Mouse (Mus musculus) CH12.LX (cell line): Measurements from ENCODE around the gene Rras2. TPM values are rescaled to one million over a fixed set of nuclear protein-coding genes. Genes with fewer than 3 reads are reported as not detected.

Experiments used
- DNase-seq: peaks from one replicate; pipeline ENCODE4 v3.0.0-alpha.2; 2013; ENCODE audit errors: extremely low read depth
- H3K27ac ChIP-seq: 2 replicates; pipeline ENCODE4 v1.5.1; 2012; ENCODE audit warnings: low read depth, mild to moderate bottlenecking, control low read depth, moderate library complexity; ENCODE audit not compliant: insufficient read depth
- H3K27me3 ChIP-seq: replicated peaks from 2 replicates; pipeline ENCODE3; 2012; ENCODE audit warnings: inconsistent platforms
- H3K36me3 ChIP-seq, 2 experiments: replicated peaks in 1 of 2; 2 replicates each; pipeline versions ENCODE3 to v1.6.1; 2012; ENCODE audit warnings: inconsistent platforms in 1 of 2, low read length in 1 of 2, mild to moderate bottlenecking in 1 of 2, mixed read lengths in 1 of 2, moderate library complexity in 1 of 2; ENCODE audit not compliant: control insufficient read depth in 1 of 2, insufficient read depth in 1 of 2
- H3K4me1 ChIP-seq, 2 experiments: 2 replicates each; pipeline ENCODE4 v1.6.1; 2012; ENCODE audit warnings: inconsistent platforms in 1 of 2, moderate library complexity in 1 of 2; ENCODE audit not compliant: insufficient read depth in 2 of 2, control insufficient read depth in 1 of 2
- H3K4me2 ChIP-seq: 2 replicates; pipeline ENCODE4 v1.6.1; 2012; ENCODE audit warnings: low read depth, mild to moderate bottlenecking, control low read depth; ENCODE audit not compliant: poor library complexity, insufficient read depth, severe bottlenecking
- H3K4me3 ChIP-seq, 3 experiments: fragments of 150-350 bp in 1 of 3; sonication (generic) in 1 of 3; replicated peaks in 1 of 3; 2 replicates each; pipeline versions ENCODE3 to v1.5.1; 2011 to 2012; ENCODE audit warnings: low read depth in 2 of 3, low read length in 2 of 3, mild to moderate bottlenecking in 2 of 3, moderate library complexity in 2 of 3, control low read depth in 1 of 3, improper control_type of control experiment in 1 of 3, inconsistent platforms in 1 of 3, mixed read lengths in 1 of 3; ENCODE audit not compliant: poor library complexity in 1 of 3
- H3K79me2 ChIP-seq: replicated peaks from 2 replicates; pipeline ENCODE4 v1.6.1; 2012; ENCODE audit warnings: mild to moderate bottlenecking, moderate library complexity; ENCODE audit not compliant: control insufficient read depth, poor library complexity, insufficient read depth, severe bottlenecking; ENCODE audit errors: extremely low read depth
- H3K9ac ChIP-seq: 2 replicates; pipeline ENCODE4 v1.6.1; 2012; ENCODE audit warnings: low read depth, mild to moderate bottlenecking, control low read depth, moderate library complexity; ENCODE audit not compliant: insufficient read depth
- H3K9me3 ChIP-seq: replicated peaks from 2 replicates; pipeline ENCODE3; 2012; ENCODE audit warnings: low read length, inconsistent platforms, mixed read lengths
- CHD1 ChIP-seq: IDR thresholded peaks from 2 replicates; pipeline ENCODE4 v1.6.1; 2012; ENCODE audit warnings: low read depth, low read length, improper control_type of control experiment, inconsistent platforms
- CHD2 ChIP-seq: IDR thresholded peaks from 2 replicates; pipeline ENCODE4 v1.6.1; 2011; ENCODE audit warnings: low read length, improper control_type of control experiment
- EP300 ChIP-seq: IDR thresholded peaks from 2 replicates; pipeline ENCODE4 v1.6.1; 2011; ENCODE audit warnings: low read length, improper control_type of control experiment
- IRF4 ChIP-seq: IDR thresholded peaks from 2 replicates; pipeline ENCODE4 v1.6.1; 2014; ENCODE audit warnings: low read depth, mild to moderate bottlenecking, inconsistent platforms, low read length, improper control_type of control experiment
- JUN ChIP-seq: IDR thresholded peaks from 2 replicates; pipeline ENCODE4 v1.6.1; 2011; ENCODE audit warnings: low read depth, mild to moderate bottlenecking, low read length, improper control_type of control experiment, moderate library complexity; ENCODE audit not compliant: insufficient read depth
- MAZ ChIP-seq: IDR thresholded peaks from 2 replicates; pipeline ENCODE4 v1.6.1; 2012; ENCODE audit warnings: low read depth, mild to moderate bottlenecking, inconsistent platforms, low read length, improper control_type of control experiment, moderate library complexity
- MEF2A ChIP-seq: IDR thresholded peaks from 2 replicates; pipeline ENCODE4 v1.6.1; 2014; ENCODE audit warnings: low read depth, mild to moderate bottlenecking, inconsistent platforms, low read length, improper control_type of control experiment, borderline replicate concordance
- NELFE ChIP-seq: IDR thresholded peaks from 2 replicates; pipeline ENCODE4 v1.6.1; 2011; ENCODE audit warnings: low read depth, low read length, improper control_type of control experiment
- NRF1 ChIP-seq: IDR thresholded peaks from 2 replicates; pipeline ENCODE4 v1.6.1; 2014; ENCODE audit warnings: low read depth, mild to moderate bottlenecking, inconsistent platforms, low read length, improper control_type of control experiment, moderate library complexity
- PAX5 ChIP-seq: IDR thresholded peaks from 2 replicates; pipeline ENCODE4 v1.6.1; 2012; ENCODE audit warnings: low read length, inconsistent platforms, mixed read lengths
- POLR2A ChIP-seq: IDR thresholded peaks from 2 replicates; pipeline ENCODE4 v1.6.1; 2011; ENCODE audit warnings: low read depth, mild to moderate bottlenecking, improper control_type of control experiment, low read length
- POLR2AphosphoS2 ChIP-seq: IDR thresholded peaks from 2 replicates; pipeline ENCODE4 v1.6.1; 2011; ENCODE audit warnings: low read depth, low read length, improper control_type of control experiment
- RCOR1 ChIP-seq: conservative IDR thresholded peaks from 2 replicates; pipeline ENCODE4 v1.6.1; 2012; ENCODE audit warnings: low read depth, mild to moderate bottlenecking, inconsistent platforms, low read length, improper control_type of control experiment
- SIN3A ChIP-seq: IDR thresholded peaks from 2 replicates; pipeline ENCODE4 v1.6.1; 2012; ENCODE audit warnings: low read length, improper control_type of control experiment, inconsistent platforms
- TBP ChIP-seq: conservative IDR thresholded peaks from 2 replicates; pipeline ENCODE4 v1.6.1; 2011; ENCODE audit warnings: low read depth, low read length, improper control_type of control experiment
- TCF12 ChIP-seq: IDR thresholded peaks from 2 replicates; pipeline ENCODE4 v1.6.1; 2014; ENCODE audit warnings: low read depth, mild to moderate bottlenecking, inconsistent platforms, low read length, improper control_type of control experiment
- UBTF ChIP-seq: IDR thresholded peaks from 2 replicates; pipeline ENCODE4 v1.6.1; 2012; ENCODE audit warnings: low read depth, mild to moderate bottlenecking, inconsistent platforms, low read length, improper control_type of control experiment, moderate library complexity
- USF2 ChIP-seq: conservative IDR thresholded peaks from 2 replicates; pipeline ENCODE4 v1.6.1; 2011; ENCODE audit warnings: low read depth, low read length, improper control_type of control experiment
- ZC3H11A ChIP-seq: IDR thresholded peaks from 2 replicates; pipeline ENCODE4 v1.6.1; 2012; ENCODE audit warnings: low read depth, mild to moderate bottlenecking, inconsistent platforms, low read length, improper control_type of control experiment
- ZKSCAN1 ChIP-seq: IDR thresholded peaks from 2 replicates; pipeline ENCODE4 v1.6.1; 2012; ENCODE audit warnings: low read depth, inconsistent platforms, low read length, improper control_type of control experiment, borderline replicate concordance
- ZMIZ1 ChIP-seq: IDR thresholded peaks from 2 replicates; pipeline ENCODE4 v1.6.1; 2012; ENCODE audit warnings: low read depth, mild to moderate bottlenecking, inconsistent platforms, low read length, improper control_type of control experiment
- ZNF384 ChIP-seq: IDR thresholded peaks from 2 replicates; pipeline ENCODE4 v1.6.1; 2012; ENCODE audit warnings: low read depth, low read length, improper control_type of control experiment, inconsistent platforms
- dilution Hi-C: fragments of 300-500 bp; cut with MboI; formaldehyde crosslinking; loops from 2 replicates; pipeline ENCODE4 v1.14.3; 2020; ENCODE audit warnings: low sequenced_read_pairs; ENCODE audit not compliant: extremely low pct_unique_long_range_greater_than_20kb, extremely low pct_ligation_motif_present
- in situ Hi-C: fragments of 300-500 bp; cut with MboI; formaldehyde crosslinking; loops from 3 replicates; pipeline ENCODE4 v1.14.3; 2019; ENCODE audit warnings: low sequenced_read_pairs, low pct_ligation_motif_present, low pct_unique_long_range_greater_than_20kb, mixed read lengths
- polyA plus RNA-seq: library from polyadenylated mRNA; unstranded; fragments of >175 nt; gene quantifications from 2 replicates; pipeline ENCODE4 v1.2.1, GENCODE M21; 2012; ENCODE audit warnings: low read depth; ENCODE audit not compliant: insufficient read length
- total RNA-seq, 2 experiments: library from RNA; depleted of rRNA; stranded (reverse); fragments of 300-350 nt in 1 of 2; fragments of >200 nt in 1 of 2; gene quantifications; 2 replicates each; pipeline ENCODE4 v1.2.3; 2012 to 2014

The Rras2 gene
- total and polyA plus RNA-seq, 3 experiments: 11.2 to 36.0 (median 18.4) TPM

DNA sequence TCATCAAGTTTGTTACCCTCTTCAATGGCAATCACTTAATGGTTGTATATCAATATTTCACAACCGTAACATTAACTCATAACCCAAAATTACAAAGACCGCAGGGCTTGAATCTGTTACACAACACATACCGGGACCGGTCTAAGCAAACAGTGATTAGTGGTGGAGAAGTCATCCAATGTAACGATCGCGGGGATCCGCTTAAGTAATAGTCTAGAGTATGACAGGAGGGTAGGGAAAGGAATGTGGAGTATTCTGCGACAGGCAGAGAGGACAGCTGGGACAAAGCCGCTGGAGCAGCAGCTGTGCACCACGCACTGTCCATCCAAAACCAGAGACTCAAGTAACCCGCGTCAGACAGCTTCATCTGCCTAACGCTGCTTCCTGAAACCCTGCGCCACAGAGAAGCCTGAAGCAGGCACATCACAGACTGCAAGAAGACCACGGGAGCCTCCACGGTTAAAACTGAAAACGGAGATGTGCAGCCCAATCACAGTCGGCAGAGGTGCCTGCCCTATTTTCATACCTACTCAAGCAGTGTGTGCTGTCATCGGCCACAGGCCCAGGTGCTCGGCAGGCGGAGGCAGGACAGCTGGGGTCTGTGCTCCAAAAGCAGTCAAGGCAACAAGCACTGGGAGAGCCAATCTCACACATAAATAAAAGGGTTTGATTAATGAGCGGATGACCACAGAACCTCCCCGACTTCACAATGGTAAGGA is 13.8 kb downstream of the Rras2 start:
- in situ Hi-C loops (no loop called here), dilution Hi-C loops (no loop called here)
- TF ChIP-seq SIN3A: no peak
- no peak for TF ChIP-seq RCOR1
- TF ChIP-seq POLR2AphosphoS2: no peak
- TF ChIP-seq TBP: no peak
- TF ChIP-seq IRF4: no peak
- TF ChIP-seq USF2: no peak
- peak; percentile 22; the same call in 1 of the 2 replicates for TF ChIP-seq TCF12
- TF ChIP-seq EP300: no peak
- no peak for TF ChIP-seq CHD2
- H3K27ac ChIP-seq: no peak overlapping the region
- peak; percentile 68 for DNase-seq
- no peak overlapping the region for H3K9ac ChIP-seq
- H3K27me3 ChIP-seq: no peaks in the 10 kb centered on the region
- peaks cover 2 to 41% of the 10 kb centered on the region in 2 experiments; a peak in 3 of 4 replicates for H3K4me1 ChIP-seq
- no peaks in the 10 kb centered on the region for H3K36me3 ChIP-seq
- peak overlapping the region in 1 of 3 experiments; percentile 4 for H3K4me3 ChIP-seq
- H3K9me3 ChIP-seq: no peaks in the 10 kb centered on the region
- no peaks in the 10 kb centered on the region; the same call in 1 of the 2 replicates for H3K79me2 ChIP-seq
- H3K4me2 ChIP-seq: peak overlapping the region; percentile 17; the same call in 1 of the 2 replicates

DNA sequence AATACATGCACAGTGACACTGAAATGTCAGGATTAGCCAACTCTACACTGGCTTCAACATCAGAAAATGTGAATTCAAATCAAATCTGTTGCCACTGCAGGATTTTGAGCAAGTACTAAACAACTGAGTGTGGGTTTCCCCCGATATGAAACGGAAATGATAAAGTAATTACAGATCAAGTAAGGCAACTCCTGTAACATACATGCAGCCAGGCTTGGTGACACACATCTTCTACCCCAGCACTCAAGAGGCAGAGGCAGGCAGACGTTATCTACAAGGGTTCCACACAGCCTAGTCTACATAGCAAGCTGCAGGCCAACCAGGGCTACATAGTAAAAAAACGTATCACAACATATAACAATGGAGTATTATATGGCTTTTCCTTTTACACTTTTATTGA is 14.4 kb downstream of the Rras2 start:
- no peak overlapping the region for H3K4me2 ChIP-seq
- DNase-seq: no peak
- dilution Hi-C loops: no loop called here

More for the DNA sequence above, 14.4 kb downstream of the Rras2 start:
- peaks cover 2 to 45% of the 10 kb centered on the region in 2 experiments; a peak in 3 of 4 replicates for H3K4me1 ChIP-seq
- TF ChIP-seq POLR2A: no peak
- no peak for TF ChIP-seq EP300
- TF ChIP-seq NRF1: no peak
- no peak for TF ChIP-seq MAZ
- no peak for TF ChIP-seq ZNF384
- no peak for TF ChIP-seq USF2
- no peak for TF ChIP-seq NELFE
- TF ChIP-seq CHD1: no peak
- TF ChIP-seq SIN3A: no peak
- TF ChIP-seq PAX5: no peak
- TF ChIP-seq JUN: no peak
- TF ChIP-seq ZKSCAN1: no peak
- TF ChIP-seq ZMIZ1: no peak
- no peak for TF ChIP-seq MEF2A
- TF ChIP-seq ZC3H11A: no peak
- no peak for TF ChIP-seq UBTF
- in situ Hi-C loops: no loop called here
- H3K27ac ChIP-seq: no peak overlapping the region
- no peak overlapping the region for H3K9ac ChIP-seq
- H3K36me3 ChIP-seq: no peaks in the 10 kb centered on the region
- no peaks in the 10 kb centered on the region; the same call in 1 of the 2 replicates for H3K79me2 ChIP-seq
- no peaks in the 10 kb centered on the region for H3K27me3 ChIP-seq
- H3K4me3 ChIP-seq: no peak overlapping the region
- no peaks in the 10 kb centered on the region for H3K9me3 ChIP-seq
